Mouse (Mus musculus) kidney, postnatal 0 days (tissue): Measurements from ENCODE around the gene Mcm5. TPM values are rescaled to one million over a fixed set of nuclear protein-coding genes. Genes with fewer than 3 reads are reported as not detected.

Experiments used
- ATAC-seq: fragments of 200-750 bp; cut with Nextera tagmentation; replicated peaks from 2 replicates; pipeline ENCODE4 v1.8.0; 2017; ENCODE audit warnings: low read depth, moderate number of reproducible peaks, moderate TSS enrichment, moderate library complexity; ENCODE audit not compliant: low FRiP score
- DNase-seq: peaks from one replicate; pipeline ENCODE4 v3.0.0-alpha.2; 2016; ENCODE audit warnings: low spot score
- H3K27ac ChIP-seq: fragments of 300-500 bp; sonication (generic); 2 replicates; pipeline ENCODE4 v1.5.1; 2014; ENCODE audit warnings: mild to moderate bottlenecking
- H3K27me3 ChIP-seq: fragments of 300-500 bp; sonication (generic); 2 replicates; pipeline ENCODE4 v1.6.1; 2014; ENCODE audit warnings: low read length, mixed read lengths; ENCODE audit not compliant: insufficient read depth
- H3K36me3 ChIP-seq: fragments of 300-500 bp; sonication (generic); 2 replicates; pipeline ENCODE4 v1.6.1; 2014; ENCODE audit warnings: low read length, mixed read lengths; ENCODE audit not compliant: insufficient read depth
- H3K4me1 ChIP-seq: fragments of 300-500 bp; sonication (generic); replicated peaks from 2 replicates; pipeline ENCODE4 v1.6.1; 2014; ENCODE audit warnings: antibody characterized with exemption, low read length, mixed read lengths; ENCODE audit not compliant: insufficient read depth
- H3K4me2 ChIP-seq: fragments of 300-500 bp; sonication (generic); 2 replicates; pipeline ENCODE4 v1.6.1; 2014; ENCODE audit warnings: mild to moderate bottlenecking, low read length, moderate library complexity, mixed read lengths
- H3K4me3 ChIP-seq: fragments of 300-500 bp; sonication (generic); replicated peaks from 2 replicates; pipeline ENCODE4 v1.5.1; 2014; ENCODE audit warnings: low read depth, low read length
- H3K9ac ChIP-seq: fragments of 300-500 bp; sonication (generic); 2 replicates; pipeline ENCODE4 v1.6.1; 2014; ENCODE audit warnings: low read depth, low read length
- H3K9me3 ChIP-seq: fragments of 300-500 bp; sonication (generic); replicated peaks from 2 replicates; pipeline ENCODE4 v1.6.1; 2016; ENCODE audit warnings: low read length, inconsistent platforms, mixed read lengths
- CTCF ChIP-seq: IDR thresholded peaks from 2 replicates; pipeline ENCODE4 v1.5.1; 2016; ENCODE audit warnings: antibody characterized with exemption, low read depth, mild to moderate bottlenecking, moderate library complexity
- WGBS: fragments of 180-500 bp; shearing (Covaris S2); extraction: QIAGEN DNeasy Blood & Tissue Kit; methylation state at CpG from one replicate; pipeline ENCODE4 v1.1.7; 2014; 5-methylcytosine and 5-hydroxymethylcytosine counted together
- polyA plus RNA-seq: library from polyadenylated mRNA; unstranded; fragments of >200 nt; fragmentation: Nextera tagmentation; extraction: Ambion mirVana; gene quantifications from 2 replicates; pipeline ENCODE4 v1.2.1, GENCODE M21; 2015

Mcm5 gene
- polyA plus RNA-seq, 1 experiment from 2014 or later = 63.7 TPM

GRCm38 (mm10) chr8:75093399-75094156 lies 15.8 kb upstream of the Mcm5 start, which contains the start of gene Hmox1:
TSS of gene Hmox1 (plus strand) at chr8:75093621.
- Histone ChIP-seq H3K4me1 (no peaks in the 10 kb centered on the region), H3K9ac (peak within 1 kb of the TSS; percentile 73), H3K4me2 (peak within 1 kb of the TSS; percentile 81), H3K36me3 (0 out of 2 replicates have a peak, but pooled peaks cover 10% of the 10 kb centered on the region), H3K4me3 (peak within 1 kb of the TSS; percentile 57), H3K27ac (peak within 1 kb of the TSS; percentile 75), H3K27me3 (no peaks in the 10 kb centered on the region), H3K9me3 (no peaks in the 10 kb centered on the region)
- 1% methylated on average over 36 of the region's 36 CpGs for WGBS
- ATAC-seq (peak; percentile 93), DNase-seq (peak; percentile 97)
- no peak for TF ChIP-seq CTCF

DNA sequence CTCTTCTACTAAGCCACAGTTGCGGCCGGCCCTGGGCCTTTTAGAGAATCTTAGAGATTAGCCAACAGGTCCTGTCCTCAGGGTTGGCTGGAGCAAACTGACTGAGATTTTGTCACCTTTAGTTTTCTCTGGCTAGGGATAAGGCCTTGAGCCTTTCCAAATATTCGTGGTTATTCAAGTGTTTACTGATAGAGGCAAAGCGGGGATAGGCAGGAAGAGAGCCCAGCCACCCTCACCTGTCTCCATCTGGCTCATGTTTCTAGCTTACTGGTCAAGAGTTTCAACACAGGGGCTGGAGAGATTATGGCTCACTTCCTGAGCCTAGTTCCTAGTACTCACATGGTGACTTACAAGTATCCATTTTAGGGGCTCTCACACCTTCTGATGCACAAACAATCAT lies 6.4 kb upstream of the Mcm5 start:
- no peak overlapping the region for H3K4me2 ChIP-seq
- no peaks in the 10 kb centered on the region for H3K9me3 ChIP-seq
- no peaks in the 10 kb centered on the region for H3K27me3 ChIP-seq
- H3K36me3 ChIP-seq = 0 out of 2 replicates have a peak, but pooled peaks cover 2% of the 10 kb centered on the region
- H3K27ac ChIP-seq = no peak overlapping the region
- no peak for ATAC-seq
- H3K4me3 ChIP-seq = no peak overlapping the region
- 91% methylated on average over 4 of the region's 4 CpGs for WGBS
- H3K4me1 ChIP-seq = no peaks in the 10 kb centered on the region
- DNase-seq = no peak
- no peak for TF ChIP-seq CTCF
- H3K9ac ChIP-seq = no peak overlapping the region

DNA sequence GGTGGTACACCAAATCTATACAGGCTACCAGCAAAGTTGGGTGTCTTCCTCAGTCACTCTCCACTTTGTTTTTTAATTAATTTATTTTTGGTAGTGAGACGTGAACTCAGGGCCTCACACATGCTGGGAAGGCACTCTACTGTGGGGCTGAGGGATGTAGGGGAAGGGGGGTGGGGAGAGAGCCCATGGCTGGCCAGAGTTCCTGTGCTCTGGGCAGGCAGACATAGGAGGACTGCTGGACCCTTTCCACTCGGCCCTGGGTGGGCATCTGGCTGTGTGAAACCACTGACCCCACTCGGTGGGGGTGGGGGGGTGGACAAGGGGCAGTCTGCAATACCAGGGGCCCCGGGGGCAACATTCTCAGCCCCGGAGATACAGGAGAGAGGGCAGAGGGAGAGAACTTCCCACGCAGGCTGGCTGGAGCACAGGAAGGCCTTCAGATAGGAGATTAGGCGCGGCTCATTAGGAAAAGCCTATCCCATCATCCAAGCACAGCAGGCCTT lies 5.9 kb upstream of the Mcm5 start:
- H3K4me2 ChIP-seq = no peak overlapping the region
- H3K9me3 ChIP-seq = no peaks in the 10 kb centered on the region
- no peaks in the 10 kb centered on the region for H3K27me3 ChIP-seq
- H3K36me3 ChIP-seq = no peaks in the 10 kb centered on the region
- H3K27ac ChIP-seq = no peak overlapping the region
- TF ChIP-seq CTCF = no peak
- no peak overlapping the region for H3K9ac ChIP-seq
- no peak overlapping the region for H3K4me3 ChIP-seq
- DNase-seq (no peak), ATAC-seq (no peak)
- 28% methylated on average over 8 of the region's 8 CpGs for WGBS
- no peaks in the 10 kb centered on the region for H3K4me1 ChIP-seq

- peak overlapping the region; percentile 79 for H3K9ac ChIP-seq
- H3K27me3 ChIP-seq = no peaks in the 10 kb centered on the region
- H3K9me3 ChIP-seq = no peaks in the 10 kb centered on the region
- H3K4me2 ChIP-seq = peak overlapping the region; percentile 85
- peak; percentile 93 for DNase-seq
- peaks cover 13% of the 10 kb centered on the region for H3K36me3 ChIP-seq
- H3K4me1 ChIP-seq = peaks cover 3% of the 10 kb centered on the region; the same call in 1 of the 2 replicates
- peak overlapping the region; percentile 56 for H3K4me3 ChIP-seq
- ATAC-seq = peak; percentile 80
- H3K27ac ChIP-seq = peak overlapping the region; percentile 85
- WGBS = 0% methylated on average over 9 of the region's 9 CpGs
- peak; percentile 94 for TF ChIP-seq CTCF
Measured at GRCm38 (mm10) chr8:75108527-75109235, 688 bp upstream of the Mcm5 start.

- 9% methylated on average over 13 of the region's 13 CpGs for WGBS
- H3K27ac ChIP-seq = no peak overlapping the region
- DNase-seq = no peak
Measured at GRCm38 (mm10) chr8:75110093-75110492, 724 bp downstream of the Mcm5 start.

GRCm38 (mm10) chr8:75118505-75118904 lies 9.1 kb downstream of the Mcm5 start:
- peaks cover 49% of the 10 kb centered on the region for H3K36me3 ChIP-seq
- H3K9me3 ChIP-seq = no peaks in the 10 kb centered on the region
- no peak overlapping the region for H3K27ac ChIP-seq
- ATAC-seq (no peak), DNase-seq (no peak)
- H3K4me1 ChIP-seq = no peaks in the 10 kb centered on the region
- no peaks in the 10 kb centered on the region for H3K27me3 ChIP-seq
- TF ChIP-seq CTCF = no peak
- H3K9ac ChIP-seq = no peak overlapping the region
- H3K4me2 ChIP-seq = no peak overlapping the region
- no peak overlapping the region for H3K4me3 ChIP-seq
- WGBS = 90% methylated on average over 1 of the region's 1 CpGs

More at GRCm38 (mm10) chr8:75110093-75110492, 724 bp downstream of the Mcm5 start:
- Histone ChIP-seq H3K4me2 (peak overlapping the region; percentile 85), H3K27me3 (no peaks in the 10 kb centered on the region), H3K4me1 (peaks cover 3% of the 10 kb centered on the region; the same call in 1 of the 2 replicates), H3K9ac (peak overlapping the region; percentile 79), H3K9me3 (no peaks in the 10 kb centered on the region), H3K4me3 (peak overlapping the region; percentile 56), H3K36me3 (peaks cover 23% of the 10 kb centered on the region)
- no peak for ATAC-seq
- TF ChIP-seq CTCF = no peak
